Mouse (Mus musculus): Measurements from ENCODE around the gene Ccdc69. TPM values are rescaled to one million over a fixed set of nuclear protein-coding genes. Genes with fewer than 3 reads are reported as not detected.
A peak's percentile ranks its signal among the peaks of the same experiment; 100 is the strongest.

Ccdc69 gene
- polyA plus RNA-seq, 1 experiment from 2014 or later: 0.50 TPM

- Histone ChIP-seq H3K4me2 (ENCODE audit: low read length) (no peak overlapping the region), H3K9me3 (ENCODE audit: control insufficient read depth, low read length) (no peaks in the 10 kb centered on the region), H3K27me3 (replicated peaks; ENCODE audit: control insufficient read depth, insufficient read depth, low read length) (no peaks in the 10 kb centered on the region), H3K4me1 (ENCODE audit: control insufficient read depth, insufficient read depth, low read depth, low read length) (no peaks in the 10 kb centered on the region), H3K27ac (ENCODE audit: low read depth, low read length) (no peak overlapping the region), H3K9ac (ENCODE audit: low read depth, low read length) (no peak overlapping the region), H3K36me3 (ENCODE audit: control insufficient read depth, insufficient read depth, low read length) (no peaks in the 10 kb centered on the region), H3K4me3 (ENCODE audit: low read length) (no peak overlapping the region)
- 55% methylated on average over 5 of the region's 5 CpGs for WGBS
- no peak for ATAC-seq
These were observed 7.5 kb upstream of the Ccdc69 start for GRCm38 (mm10) chr11:55085396-55085795.

GRCm38 (mm10) chr11:55084629-55085028 lies 6.7 kb upstream of the Ccdc69 start:
- no peaks in the 10 kb centered on the region; the same call in 1 of the 2 replicates for H3K27me3 ChIP-seq (replicated peaks; ENCODE audit: control insufficient read depth, insufficient read depth, low read length)
- no peaks in the 10 kb centered on the region for H3K4me1 ChIP-seq (ENCODE audit: control insufficient read depth, insufficient read depth, low read depth, low read length)
- H3K27ac ChIP-seq (ENCODE audit: low read depth, low read length): no peak overlapping the region
- H3K4me2 ChIP-seq (ENCODE audit: low read length): no peak overlapping the region
- ATAC-seq: no peak
- H3K4me3 ChIP-seq (ENCODE audit: low read length): no peak overlapping the region
- H3K36me3 ChIP-seq (ENCODE audit: control insufficient read depth, insufficient read depth, low read length): no peaks in the 10 kb centered on the region
- no peak overlapping the region for H3K9ac ChIP-seq (ENCODE audit: low read depth, low read length)
- 70% methylated on average over 4 of the region's 4 CpGs for WGBS
- H3K9me3 ChIP-seq (ENCODE audit: control insufficient read depth, low read length): no peaks in the 10 kb centered on the region

- H3K27ac ChIP-seq (ENCODE audit: low read depth, low read length): no peak overlapping the region
- H3K4me3 ChIP-seq (ENCODE audit: low read length): no peak overlapping the region
- H3K9ac ChIP-seq (ENCODE audit: low read depth, low read length): no peak overlapping the region
- H3K9me3 ChIP-seq (ENCODE audit: control insufficient read depth, low read length): no peaks in the 10 kb centered on the region
- ATAC-seq: no peak
- 93% methylated on average over 9 of the region's 9 CpGs for WGBS
- no peak overlapping the region for H3K4me2 ChIP-seq (ENCODE audit: low read length)
- peaks cover 11% of the 10 kb centered on the region for H3K4me1 ChIP-seq (ENCODE audit: control insufficient read depth, insufficient read depth, low read depth, low read length)
- no peaks in the 10 kb centered on the region; the same call in 1 of the 2 replicates for H3K27me3 ChIP-seq (replicated peaks; ENCODE audit: control insufficient read depth, insufficient read depth, low read length)
- H3K36me3 ChIP-seq (ENCODE audit: control insufficient read depth, insufficient read depth, low read length): no peaks in the 10 kb centered on the region
These were observed 3.3 kb upstream of the Ccdc69 start for GRCm38 (mm10) chr11:55081206-55081605.

GRCm38 (mm10) chr11:55079180-55079579 lies 1.2 kb upstream of the Ccdc69 start:
- Histone ChIP-seq H3K9ac (ENCODE audit: low read depth, low read length) (no peak overlapping the region), H3K27me3 (replicated peaks; ENCODE audit: control insufficient read depth, insufficient read depth, low read length) (no peaks in the 10 kb centered on the region; the same call in 1 of the 2 replicates), H3K4me1 (ENCODE audit: control insufficient read depth, insufficient read depth, low read depth, low read length) (peaks cover 11% of the 10 kb centered on the region), H3K9me3 (ENCODE audit: control insufficient read depth, low read length) (no peaks in the 10 kb centered on the region), H3K4me3 (ENCODE audit: low read length) (no peak overlapping the region), H3K4me2 (ENCODE audit: low read length) (no peak overlapping the region), H3K27ac (ENCODE audit: low read depth, low read length) (no peak overlapping the region), H3K36me3 (ENCODE audit: control insufficient read depth, insufficient read depth, low read length) (no peaks in the 10 kb centered on the region)
- WGBS: 63% methylated on average over 4 of the region's 4 CpGs
- no peak for ATAC-seq

GRCm38 (mm10) chr11:55078502-55078901 lies 571 bp upstream of the Ccdc69 start:
- Histone ChIP-seq H3K27me3 (replicated peaks; ENCODE audit: control insufficient read depth, insufficient read depth, low read length) (no peaks in the 10 kb centered on the region; the same call in 1 of the 2 replicates), H3K27ac (ENCODE audit: low read depth, low read length) (no peak overlapping the region), H3K4me3 (ENCODE audit: low read length) (no peak overlapping the region), H3K9me3 (ENCODE audit: control insufficient read depth, low read length) (no peaks in the 10 kb centered on the region), H3K36me3 (ENCODE audit: control insufficient read depth, insufficient read depth, low read length) (no peaks in the 10 kb centered on the region), H3K9ac (ENCODE audit: low read depth, low read length) (no peak overlapping the region), H3K4me1 (ENCODE audit: control insufficient read depth, insufficient read depth, low read depth, low read length) (peaks cover 11% of the 10 kb centered on the region), H3K4me2 (ENCODE audit: low read length) (peak overlapping the region; percentile 84)
- WGBS: 48% methylated on average over 3 of the region's 3 CpGs
- no peak for ATAC-seq

GRCm38 (mm10) chr11:55076234-55076633 lies 1.7 kb downstream of the Ccdc69 start:
- H3K27me3 ChIP-seq (replicated peaks; ENCODE audit: control insufficient read depth, insufficient read depth, low read length): no peaks in the 10 kb centered on the region; the same call in 1 of the 2 replicates
- H3K9ac ChIP-seq (ENCODE audit: low read depth, low read length): no peak overlapping the region
- no peaks in the 10 kb centered on the region for H3K9me3 ChIP-seq (ENCODE audit: control insufficient read depth, low read length)
- no peaks in the 10 kb centered on the region for H3K36me3 ChIP-seq (ENCODE audit: control insufficient read depth, insufficient read depth, low read length)
- H3K4me2 ChIP-seq (ENCODE audit: low read length): no peak overlapping the region
- H3K27ac ChIP-seq (ENCODE audit: low read depth, low read length): no peak overlapping the region
- H3K4me3 ChIP-seq (ENCODE audit: low read length): no peak overlapping the region
- WGBS: 90% methylated on average over 5 of the region's 5 CpGs
- H3K4me1 ChIP-seq (ENCODE audit: control insufficient read depth, insufficient read depth, low read depth, low read length): peaks cover 11% of the 10 kb centered on the region
- no peak for ATAC-seq

GRCm38 (mm10) chr11:55075602-55076001 lies 2.3 kb downstream of the Ccdc69 start:
- no peak overlapping the region for H3K27ac ChIP-seq (ENCODE audit: low read depth, low read length)
- no peaks in the 10 kb centered on the region for H3K36me3 ChIP-seq (ENCODE audit: control insufficient read depth, insufficient read depth, low read length)
- H3K9me3 ChIP-seq (ENCODE audit: control insufficient read depth, low read length): no peaks in the 10 kb centered on the region
- no peak overlapping the region for H3K4me3 ChIP-seq (ENCODE audit: low read length)
- peaks cover 11% of the 10 kb centered on the region for H3K4me1 ChIP-seq (ENCODE audit: control insufficient read depth, insufficient read depth, low read depth, low read length)
- ATAC-seq: no peak
- H3K9ac ChIP-seq (ENCODE audit: low read depth, low read length): no peak overlapping the region
- whole genome bisulfite sequencing: 61% methylated on average over 2 of the region's 2 CpGs
- no peak overlapping the region for H3K4me2 ChIP-seq (ENCODE audit: low read length)
- no peaks in the 10 kb centered on the region; the same call in 1 of the 2 replicates for H3K27me3 ChIP-seq (replicated peaks; ENCODE audit: control insufficient read depth, insufficient read depth, low read length)

- no peaks in the 10 kb centered on the region for H3K27me3 ChIP-seq (replicated peaks; ENCODE audit: control insufficient read depth, insufficient read depth, low read length)
- no peak overlapping the region for H3K4me2 ChIP-seq (ENCODE audit: low read length)
- H3K36me3 ChIP-seq (ENCODE audit: control insufficient read depth, insufficient read depth, low read length): no peaks in the 10 kb centered on the region
- 70% methylated on average over 10 of the region's 10 CpGs for WGBS
- no peak overlapping the region for H3K27ac ChIP-seq (ENCODE audit: low read depth, low read length)
- H3K9ac ChIP-seq (ENCODE audit: low read depth, low read length): no peak overlapping the region
- ATAC-seq: no peak
- H3K4me3 ChIP-seq (ENCODE audit: low read length): no peak overlapping the region
- no peaks in the 10 kb centered on the region for H3K9me3 ChIP-seq (ENCODE audit: control insufficient read depth, low read length)
- H3K4me1 ChIP-seq (ENCODE audit: control insufficient read depth, insufficient read depth, low read depth, low read length): peaks cover 11% of the 10 kb centered on the region
These were observed 4.7 kb downstream of the Ccdc69 start for GRCm38 (mm10) chr11:55073191-55073590.

- H3K4me1 ChIP-seq (ENCODE audit: control insufficient read depth, insufficient read depth, low read depth, low read length): peaks cover 4% of the 10 kb centered on the region
- H3K9me3 ChIP-seq (ENCODE audit: control insufficient read depth, low read length): no peaks in the 10 kb centered on the region
- no peak overlapping the region for H3K27ac ChIP-seq (ENCODE audit: low read depth, low read length)
- 93% methylated on average over 8 of the region's 8 CpGs for WGBS
- no peaks in the 10 kb centered on the region for H3K27me3 ChIP-seq (replicated peaks; ENCODE audit: control insufficient read depth, insufficient read depth, low read length)
- no peak overlapping the region for H3K4me2 ChIP-seq (ENCODE audit: low read length)
- no peak for ATAC-seq
- H3K9ac ChIP-seq (ENCODE audit: low read depth, low read length): no peak overlapping the region
- no peaks in the 10 kb centered on the region for H3K36me3 ChIP-seq (ENCODE audit: control insufficient read depth, insufficient read depth, low read length)
- no peak overlapping the region for H3K4me3 ChIP-seq (ENCODE audit: low read length)
These were observed 5.5 kb downstream of the Ccdc69 start for GRCm38 (mm10) chr11:55072467-55072866.

- no peak for ATAC-seq
- H3K27ac ChIP-seq (ENCODE audit: low read depth, low read length): no peak overlapping the region
- 94% methylated on average over 5 of the region's 5 CpGs for WGBS
- no peak overlapping the region for H3K4me2 ChIP-seq (ENCODE audit: low read length)
- H3K27me3 ChIP-seq (replicated peaks; ENCODE audit: control insufficient read depth, insufficient read depth, low read length): no peaks in the 10 kb centered on the region
- H3K9me3 ChIP-seq (ENCODE audit: control insufficient read depth, low read length): no peaks in the 10 kb centered on the region
- H3K9ac ChIP-seq (ENCODE audit: low read depth, low read length): no peak overlapping the region
- no peak overlapping the region for H3K4me3 ChIP-seq (ENCODE audit: low read length)
- no peaks in the 10 kb centered on the region for H3K4me1 ChIP-seq (ENCODE audit: control insufficient read depth, insufficient read depth, low read depth, low read length)
- H3K36me3 ChIP-seq (ENCODE audit: control insufficient read depth, insufficient read depth, low read length): no peaks in the 10 kb centered on the region
These were observed 6.6 kb downstream of the Ccdc69 start for GRCm38 (mm10) chr11:55071344-55071743.

All from hindbrain, embryonic 16.5 days (tissue).